Mouse (Mus musculus): ENCODE results near the gene Olfr152. TPM values are rescaled to one million over a fixed set of nuclear protein-coding genes. Genes with fewer than 3 reads are reported as not detected.

Gene Olfr152
- not detected for polyA plus RNA-seq (2017; shearing (Covaris generic))

DNA sequence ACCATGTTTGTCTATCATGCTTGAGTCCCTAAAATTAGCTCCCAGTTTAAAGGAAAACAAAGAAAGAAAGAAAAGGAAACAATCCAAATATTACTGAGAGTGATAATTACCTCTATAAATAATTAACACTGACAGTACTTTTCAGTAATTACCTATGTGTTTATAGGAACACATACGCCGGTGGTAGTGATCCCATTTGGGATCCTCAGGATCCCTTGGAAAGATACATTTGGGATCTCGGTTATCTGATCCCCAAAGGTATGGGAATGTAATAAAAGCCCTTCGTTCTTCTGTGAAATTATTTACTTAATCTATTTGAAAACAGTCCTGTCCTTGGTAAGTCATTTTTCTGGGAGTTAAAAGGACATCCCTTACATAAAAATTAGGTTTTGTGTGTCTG is at the start of gene Olfr152:
TSS of gene Olfr152 (plus strand) at position 301 of the 400 bp plus-strand sequence.

DNA sequence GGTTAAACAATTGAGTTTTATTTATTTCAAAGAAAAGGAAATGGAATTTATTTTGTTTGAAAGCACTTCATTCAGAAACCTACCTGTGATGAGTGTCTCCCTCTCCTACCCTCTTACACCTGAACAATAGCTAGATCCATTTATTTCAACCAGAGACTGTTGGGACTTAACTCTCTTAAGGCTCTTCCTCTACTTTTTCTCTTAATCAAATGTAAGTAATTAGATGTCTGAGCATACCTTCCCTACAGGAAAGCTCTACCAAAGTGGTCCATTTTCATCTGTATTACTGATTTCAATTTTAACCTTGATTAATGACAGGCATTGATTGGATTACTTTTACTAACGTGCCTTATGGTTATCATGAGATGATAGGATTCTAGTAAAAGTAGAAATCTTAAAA is 39.4 kb upstream of the Olfr152 start, which contains the start of gene Olfr1138:
TSS of gene Olfr1138 (minus strand) at position 101 of the 400 bp plus-strand sequence.

DNA sequence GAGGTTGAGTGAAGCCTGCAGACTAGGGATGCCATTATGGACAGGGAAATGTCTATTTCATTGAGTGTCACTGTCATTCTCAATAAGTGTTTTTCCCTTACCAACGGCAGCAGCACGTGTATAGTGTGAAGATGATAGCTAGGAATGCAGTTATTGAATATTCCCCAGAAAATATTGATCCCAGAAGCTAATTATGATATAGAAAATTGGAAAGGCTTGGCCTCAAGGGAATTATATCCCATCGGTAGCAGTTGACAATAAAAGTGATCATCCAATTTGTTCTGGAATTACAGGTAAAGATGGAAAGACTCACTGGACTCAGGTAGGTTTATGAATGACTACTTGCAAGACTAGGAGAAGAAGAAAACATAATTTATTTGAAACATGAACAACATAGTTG is 35.8 kb upstream of the Olfr152 start, which contains the start of gene Olfr1140:
TSS of gene Olfr1140 (plus strand) at position 301 of the 400 bp plus-strand sequence.

DNA sequence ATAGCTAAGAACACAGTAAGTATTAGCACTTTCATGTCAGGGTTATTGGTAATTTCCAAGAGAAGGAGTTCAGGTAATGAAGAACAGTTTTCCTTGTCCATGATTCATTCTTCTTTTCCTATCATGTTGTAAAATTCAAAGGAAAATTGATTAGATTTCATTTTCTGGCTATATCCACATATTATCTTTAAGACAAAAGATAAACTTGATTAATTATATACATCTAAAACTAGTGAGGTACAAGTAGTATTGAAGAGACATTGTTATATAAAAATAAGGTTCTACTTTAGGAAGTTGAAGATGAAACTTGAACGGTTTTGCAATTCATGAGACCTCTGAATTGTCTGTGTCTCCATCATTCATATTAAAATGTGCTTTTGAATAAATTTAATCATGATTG is 25.4 kb upstream of the Olfr152 start, which contains the start of gene Olfr1141:
TSS of gene Olfr1141 (minus strand) at position 101 of the 400 bp plus-strand sequence.

DNA sequence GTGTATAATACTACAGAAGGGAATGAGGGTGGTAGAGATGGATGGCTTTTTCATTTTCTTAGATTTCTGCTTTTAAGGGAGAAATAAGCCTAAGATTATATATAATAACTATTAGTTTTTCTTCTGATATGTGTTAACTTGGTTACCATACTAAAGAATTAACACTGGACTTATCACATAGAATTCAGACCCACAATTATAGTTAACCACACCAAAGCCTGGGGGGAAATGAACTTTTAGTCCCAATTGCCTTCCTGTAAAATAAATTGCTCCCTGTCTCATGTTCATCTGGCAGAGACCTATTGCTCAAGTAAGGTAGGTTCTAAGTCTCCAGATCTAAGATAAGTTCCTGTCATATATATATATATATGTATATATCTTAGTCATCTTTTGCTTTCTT is 21.0 kb downstream of the Olfr152 start, which contains the start of gene Olfr1143:
TSS of gene Olfr1143 (plus strand) at position 301 of the 400 bp plus-strand sequence.

DNA sequence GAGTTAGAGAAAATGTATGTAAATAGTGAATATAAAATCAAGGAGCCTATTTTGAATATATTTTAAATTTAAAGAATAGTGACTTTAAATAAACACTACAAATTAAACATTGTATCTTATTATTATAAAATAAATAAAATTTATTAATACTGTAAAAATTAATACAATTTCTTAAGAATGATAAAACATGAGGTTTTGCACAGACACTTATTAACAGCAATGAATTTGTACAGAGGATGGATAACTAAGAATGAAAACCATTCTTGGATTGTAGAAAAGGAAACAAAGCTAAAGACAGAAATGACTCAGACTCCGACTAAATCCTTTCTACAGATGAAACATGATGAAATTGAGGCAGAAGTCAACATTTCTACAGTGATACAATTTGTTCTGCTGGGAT is 30.2 kb downstream of the Olfr152 start, which contains the start of gene Olfr1145:
TSS of gene Olfr1145 (plus strand) at position 301 of the 400 bp plus-strand sequence.

DNA sequence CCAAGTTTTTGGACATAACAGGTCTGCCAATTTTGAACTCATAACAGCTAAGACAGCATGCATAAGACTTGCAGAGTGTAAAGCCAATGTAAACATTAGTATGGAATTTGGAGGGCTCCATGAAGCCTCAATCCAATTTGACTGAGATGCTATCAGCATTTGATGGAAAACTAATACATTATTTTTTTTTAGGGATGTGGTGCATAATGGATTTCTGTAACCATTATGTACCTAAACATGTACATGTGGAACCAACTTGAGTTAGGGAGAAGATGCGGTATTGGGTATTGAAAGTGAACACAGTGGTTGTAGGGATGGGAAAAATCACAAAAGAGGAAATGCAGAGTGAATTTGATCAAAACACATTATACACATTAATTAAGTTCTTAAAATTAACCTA is 51.0 kb downstream of the Olfr152 start, which contains the start of gene Olfr1148:
TSS of gene Olfr1148 (plus strand) at position 301 of the 400 bp plus-strand sequence.

Other genes with a start within 250 kb of the Olfr152 start
- not detected for gene Olfr153, start 247.7 kb upstream of the Olfr152 start, polyA plus RNA-seq (2017; shearing (Covaris generic))
- gene Olfr1128, start 233.9 kb upstream of the Olfr152 start, polyA plus RNA-seq (2017; shearing (Covaris generic)): not detected
- not detected for gene Olfr1129, start 205.6 kb upstream of the Olfr152 start, polyA plus RNA-seq (2017; shearing (Covaris generic))
- gene Olfr1130, start 173.3 kb upstream of the Olfr152 start, polyA plus RNA-seq (2017; shearing (Covaris generic)): not detected
- gene Olfr1131, start 152.4 kb upstream of the Olfr152 start, polyA plus RNA-seq (2017; shearing (Covaris generic)): not detected
- gene Olfr1132, start 141.9 kb upstream of the Olfr152 start, polyA plus RNA-seq (2017; shearing (Covaris generic)): not detected
- not detected for gene Olfr1133, start 132.1 kb upstream of the Olfr152 start, polyA plus RNA-seq (2017; shearing (Covaris generic))
- not detected for gene Olfr1134, start 121.0 kb upstream of the Olfr152 start, polyA plus RNA-seq (2017; shearing (Covaris generic))
- not detected for gene Olfr1135, start 105.8 kb upstream of the Olfr152 start, polyA plus RNA-seq (2017; shearing (Covaris generic))
- gene Olfr1136, start 85.5 kb upstream of the Olfr152 start, polyA plus RNA-seq (2017; shearing (Covaris generic)): not detected
- gene Olfr1137, start 66.3 kb upstream of the Olfr152 start, polyA plus RNA-seq (2017; shearing (Covaris generic)): not detected
- gene Olfr1138, start 39.5 kb upstream of the Olfr152 start, polyA plus RNA-seq (2017; shearing (Covaris generic)): not detected
- gene Olfr1140, start 35.7 kb upstream of the Olfr152 start, polyA plus RNA-seq (2017; shearing (Covaris generic)): not detected
- not detected for gene Olfr1141, start 25.5 kb upstream of the Olfr152 start, polyA plus RNA-seq (2017; shearing (Covaris generic))
- not detected for gene Olfr1143, start 21.1 kb downstream of the Olfr152 start, polyA plus RNA-seq (2017; shearing (Covaris generic))
- not detected for gene Olfr1145, start 30.3 kb downstream of the Olfr152 start, polyA plus RNA-seq (2017; shearing (Covaris generic))
- gene Olfr1148, start 51.0 kb downstream of the Olfr152 start, polyA plus RNA-seq (2017; shearing (Covaris generic)): not detected
- gene Olfr1150-ps1, start 64.5 kb downstream of the Olfr152 start, polyA plus RNA-seq (2017; shearing (Covaris generic)): not detected
- gene Olfr1151, start 76.4 kb downstream of the Olfr152 start, polyA plus RNA-seq (2017; shearing (Covaris generic)): not detected
- gene Olfr1152, start 87.0 kb downstream of the Olfr152 start, polyA plus RNA-seq (2017; shearing (Covaris generic)): not detected
- not detected for gene Olfr1153, start 115.5 kb downstream of the Olfr152 start, polyA plus RNA-seq (2017; shearing (Covaris generic))
- not detected for gene Olfr1154, start 125.7 kb downstream of the Olfr152 start, polyA plus RNA-seq (2017; shearing (Covaris generic))
- not detected for gene Olfr1155, start 165.7 kb downstream of the Olfr152 start, polyA plus RNA-seq (2017; shearing (Covaris generic))
- 0.09 TPM for gene Olfr1156, start 173.6 kb downstream of the Olfr152 start, polyA plus RNA-seq (2017; shearing (Covaris generic))
- gene Olfr1157, start 188.8 kb downstream of the Olfr152 start, polyA plus RNA-seq (2017; shearing (Covaris generic)): 0.06 TPM
- gene Olfr74, start 195.2 kb downstream of the Olfr152 start, polyA plus RNA-seq (2017; shearing (Covaris generic)): not detected
- not detected for gene Olfr1158, start 210.6 kb downstream of the Olfr152 start, polyA plus RNA-seq (2017; shearing (Covaris generic))
- gene Olfr1160, start 228.8 kb downstream of the Olfr152 start, polyA plus RNA-seq (2017; shearing (Covaris generic)): not detected
- gene Olfr1161, start 243.3 kb downstream of the Olfr152 start, polyA plus RNA-seq (2017; shearing (Covaris generic)): not detected

All from inflammation-experienced regulatory T-cells, adult 16 weeks (primary cell).